Mouse (Mus musculus): ENCODE data around the gene Zfp652.
"Not testable (repeated sequence)": the region's sequence is repeated elsewhere in the genome, so short reads cannot be mapped to it uniquely, and the experiment has no call there.

Zfp652 gene

DNA sequence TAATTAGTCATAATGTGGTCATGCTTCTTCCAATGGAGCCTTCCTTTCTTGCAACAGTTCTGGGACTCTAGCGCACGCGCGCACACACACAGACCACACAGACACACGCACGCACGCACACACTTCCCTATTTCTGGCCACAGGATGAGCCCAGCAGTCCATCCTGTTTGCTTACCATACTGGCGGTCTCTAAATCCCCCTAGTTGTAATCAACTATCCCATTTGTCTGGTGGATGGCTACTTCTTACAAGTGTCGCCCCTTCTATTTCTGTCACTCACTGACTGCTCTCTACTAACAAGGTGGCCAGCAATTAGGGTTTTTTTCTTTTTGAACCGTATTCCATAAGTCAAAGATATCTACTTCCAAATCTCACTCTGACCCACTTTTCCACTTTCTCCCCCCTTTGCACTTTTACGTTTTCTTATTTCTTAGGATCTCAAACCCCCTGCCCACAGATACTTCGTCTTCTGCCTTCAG is 349 bp upstream of the Zfp652 start:
- DNase-seq (ENCODE audit: low spot score): peak; percentile 34

DNA sequence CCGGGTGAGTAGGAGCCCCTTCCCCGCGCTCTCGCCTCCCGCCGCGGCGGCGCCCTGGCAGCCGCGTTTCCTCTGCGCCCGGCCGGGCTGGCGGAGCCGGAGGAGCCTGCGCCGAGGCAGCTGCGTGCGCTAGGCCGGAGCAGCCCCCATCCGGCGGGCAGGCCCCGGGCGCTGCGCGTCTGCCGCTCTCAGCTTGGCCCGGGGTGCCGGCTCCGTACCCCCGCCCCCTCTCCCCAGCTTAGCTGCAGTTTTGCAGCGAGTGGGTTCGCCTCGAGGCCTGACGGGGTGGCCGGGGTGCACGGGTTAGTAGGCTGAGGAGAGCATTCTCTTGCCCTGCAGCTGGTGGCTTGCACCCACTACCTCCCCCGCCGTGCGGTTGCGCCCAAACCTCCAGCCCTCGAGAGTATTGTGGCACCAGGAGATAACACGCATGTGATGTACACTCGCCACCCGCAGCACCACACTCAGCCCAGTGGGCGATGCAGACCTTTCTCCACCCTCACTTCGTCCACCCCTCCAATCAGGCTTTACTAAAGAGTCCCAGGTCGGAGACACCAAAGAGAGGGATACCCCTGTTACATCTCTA is 845 bp downstream of the Zfp652 start:
- peak; percentile 55 for DNase-seq (ENCODE audit: low spot score)

DNA sequence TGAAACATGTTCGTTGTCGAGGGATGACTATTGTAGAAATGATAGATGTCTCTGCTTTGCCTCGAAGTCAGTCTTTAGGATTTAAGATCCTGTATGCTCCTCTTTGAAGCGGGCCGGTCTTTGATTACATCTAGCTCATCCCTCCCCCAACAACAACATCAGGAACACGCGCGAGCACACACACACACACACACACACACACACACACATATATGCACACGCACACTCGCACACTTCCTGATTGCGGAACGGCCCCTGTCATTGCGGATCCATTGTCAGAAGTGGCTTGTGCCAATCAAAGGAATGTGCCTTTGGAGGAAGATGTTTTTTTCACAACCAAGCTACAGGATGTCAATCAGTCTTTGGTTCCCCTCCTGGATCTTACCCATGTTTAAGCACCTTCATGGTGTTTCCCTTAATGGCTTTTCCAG is 1.4 kb downstream of the Zfp652 start:
- DNase-seq (ENCODE audit: low spot score): peak; percentile 33

DNA sequence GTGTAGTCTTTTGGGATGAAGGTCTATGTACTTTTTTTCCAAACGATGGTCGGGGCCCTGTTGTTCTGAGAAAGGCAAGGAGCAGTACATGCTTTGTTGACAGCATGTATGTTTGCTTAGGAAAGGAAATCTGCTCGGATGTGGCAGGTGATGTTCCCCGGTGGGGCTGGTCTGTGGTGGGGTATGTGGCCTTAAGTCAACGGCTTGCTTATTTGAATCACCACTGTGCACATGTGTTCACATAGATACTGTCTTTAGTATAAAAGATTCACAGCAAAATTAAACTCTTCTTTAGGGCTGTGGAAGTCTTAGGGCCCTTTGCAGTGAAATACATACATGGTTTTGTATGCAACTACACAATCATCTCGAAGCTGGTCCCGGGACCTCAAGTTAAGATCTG is 1.9 kb downstream of the Zfp652 start:
- DNase-seq (ENCODE audit: low spot score): no peak

DNA sequence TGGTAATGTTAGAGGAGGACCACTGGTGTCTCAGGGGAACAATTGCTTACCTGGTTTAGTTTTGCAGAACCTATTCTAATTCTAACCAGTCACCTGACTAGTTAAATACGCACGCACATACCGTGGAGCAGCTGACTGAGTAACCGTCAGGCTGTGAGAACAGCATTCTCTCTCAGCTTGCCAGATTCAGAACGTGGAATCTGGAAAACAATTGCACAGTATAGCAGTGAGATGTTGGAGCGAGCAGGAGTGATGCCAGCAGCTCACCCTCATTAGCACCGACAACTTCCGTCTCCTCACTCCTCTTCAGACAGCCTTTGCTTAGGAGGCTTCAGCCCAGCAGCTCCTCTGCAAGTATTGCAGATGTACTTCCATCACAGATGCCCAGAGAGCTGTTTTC is 3.7 kb downstream of the Zfp652 start:
- no peak for DNase-seq (ENCODE audit: low spot score)

DNA sequence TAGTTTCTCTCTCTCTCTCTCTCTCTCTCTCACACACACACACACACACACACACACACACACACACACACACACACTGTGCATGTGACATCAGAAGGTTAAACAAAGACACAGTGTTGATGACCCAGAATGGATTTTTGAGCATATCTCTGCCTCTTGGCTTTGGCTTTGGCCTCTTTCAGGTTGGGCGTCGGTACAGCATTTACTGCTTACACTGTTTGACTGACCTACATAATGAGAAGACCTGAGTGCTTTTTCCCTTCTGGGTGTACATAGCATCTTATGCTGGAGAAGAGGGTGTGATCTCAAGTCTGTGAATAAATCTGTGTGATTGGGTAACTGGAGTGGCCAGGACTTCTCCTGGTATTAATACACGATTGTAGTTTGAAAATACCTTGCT is 6.9 kb downstream of the Zfp652 start:
- DNase-seq (ENCODE audit: low spot score): no peak

DNA sequence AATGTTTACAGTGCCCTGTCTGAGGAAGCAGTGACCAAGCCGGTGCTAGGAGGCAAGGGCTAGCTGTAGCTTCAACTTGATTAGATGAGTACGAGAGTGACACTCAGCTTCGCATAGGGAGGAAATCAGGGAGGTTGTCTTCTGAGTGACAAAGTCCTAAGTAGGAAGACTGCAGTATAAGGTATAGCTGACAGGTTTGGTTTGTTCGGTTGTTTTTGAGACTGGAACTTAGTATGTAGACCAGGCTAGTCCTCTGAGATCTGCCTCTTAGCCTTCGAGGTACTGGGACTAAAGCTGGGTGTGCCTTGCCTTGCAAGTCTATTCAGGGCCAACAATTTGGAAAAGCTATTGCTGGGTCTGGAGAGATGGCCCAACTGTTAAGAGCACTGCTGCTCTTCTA is 10.8 kb downstream of the Zfp652 start, which contains the start of gene B130006D01Rik:
Gene B130006D01Rik (plus strand): TSS at position 301 of the 400 bp plus-strand sequence.
- DNase-seq (ENCODE audit: low spot score): no peak

DNA sequence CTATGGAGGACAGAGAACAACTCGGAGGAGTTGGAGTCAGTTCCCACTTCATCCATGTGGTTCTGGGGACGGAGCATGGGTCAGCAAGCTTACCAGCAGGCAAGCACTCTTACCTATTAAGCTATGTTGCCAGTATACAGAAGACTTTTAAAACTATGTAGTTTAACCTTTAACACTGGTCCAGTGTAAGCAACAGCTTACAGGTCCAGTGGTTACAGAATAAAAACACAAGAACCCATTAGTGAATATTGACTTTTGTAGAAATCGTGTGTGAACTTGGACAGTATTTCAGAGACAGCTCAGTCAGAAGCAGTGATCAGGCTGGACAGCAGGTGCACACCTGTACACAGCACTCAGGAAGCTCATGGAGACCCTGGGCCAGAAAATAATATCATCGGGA is 12.0 kb downstream of the Zfp652 start:
- no peak for DNase-seq (ENCODE audit: low spot score)

DNA sequence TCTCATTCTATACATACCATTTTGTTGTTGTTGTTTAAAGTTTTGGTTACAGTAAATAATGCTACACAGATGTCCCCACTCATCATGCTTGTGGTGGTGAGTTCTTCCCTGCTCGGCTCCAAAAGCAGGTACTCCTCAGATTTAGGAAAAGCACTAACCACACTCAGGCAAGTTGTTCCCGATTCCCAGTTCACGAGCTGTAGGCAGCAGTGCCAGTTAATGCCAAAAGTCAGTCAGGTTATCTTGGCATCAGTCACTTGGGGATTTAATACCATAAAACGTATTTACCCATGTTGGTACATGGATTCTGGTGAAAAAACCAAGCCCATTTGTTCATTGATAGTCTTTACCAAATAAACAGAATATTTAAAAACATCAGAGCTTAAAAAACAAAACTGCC is 13.7 kb downstream of the Zfp652 start:
- DNase-seq (ENCODE audit: low spot score): no peak

DNA sequence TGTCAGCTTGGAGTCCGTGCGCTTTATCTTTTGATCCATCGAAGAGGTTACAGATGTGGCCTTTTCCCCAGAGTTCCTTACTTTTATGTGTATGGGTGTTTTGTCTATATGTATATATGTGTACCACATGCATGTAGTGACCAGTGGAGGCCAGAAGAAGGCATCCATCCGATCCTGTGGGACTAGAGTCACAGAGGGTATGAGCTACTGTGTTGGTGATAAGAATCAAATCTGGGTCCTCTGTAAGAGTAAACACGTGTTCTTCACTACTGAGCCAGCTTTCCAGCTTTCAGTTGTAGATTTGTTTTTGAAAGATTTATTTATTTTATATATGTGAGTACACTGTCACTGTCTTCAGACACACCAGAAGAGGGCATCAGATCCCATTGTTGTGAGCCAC is 15.5 kb downstream of the Zfp652 start:
- no peak for DNase-seq (ENCODE audit: low spot score)

DNA sequence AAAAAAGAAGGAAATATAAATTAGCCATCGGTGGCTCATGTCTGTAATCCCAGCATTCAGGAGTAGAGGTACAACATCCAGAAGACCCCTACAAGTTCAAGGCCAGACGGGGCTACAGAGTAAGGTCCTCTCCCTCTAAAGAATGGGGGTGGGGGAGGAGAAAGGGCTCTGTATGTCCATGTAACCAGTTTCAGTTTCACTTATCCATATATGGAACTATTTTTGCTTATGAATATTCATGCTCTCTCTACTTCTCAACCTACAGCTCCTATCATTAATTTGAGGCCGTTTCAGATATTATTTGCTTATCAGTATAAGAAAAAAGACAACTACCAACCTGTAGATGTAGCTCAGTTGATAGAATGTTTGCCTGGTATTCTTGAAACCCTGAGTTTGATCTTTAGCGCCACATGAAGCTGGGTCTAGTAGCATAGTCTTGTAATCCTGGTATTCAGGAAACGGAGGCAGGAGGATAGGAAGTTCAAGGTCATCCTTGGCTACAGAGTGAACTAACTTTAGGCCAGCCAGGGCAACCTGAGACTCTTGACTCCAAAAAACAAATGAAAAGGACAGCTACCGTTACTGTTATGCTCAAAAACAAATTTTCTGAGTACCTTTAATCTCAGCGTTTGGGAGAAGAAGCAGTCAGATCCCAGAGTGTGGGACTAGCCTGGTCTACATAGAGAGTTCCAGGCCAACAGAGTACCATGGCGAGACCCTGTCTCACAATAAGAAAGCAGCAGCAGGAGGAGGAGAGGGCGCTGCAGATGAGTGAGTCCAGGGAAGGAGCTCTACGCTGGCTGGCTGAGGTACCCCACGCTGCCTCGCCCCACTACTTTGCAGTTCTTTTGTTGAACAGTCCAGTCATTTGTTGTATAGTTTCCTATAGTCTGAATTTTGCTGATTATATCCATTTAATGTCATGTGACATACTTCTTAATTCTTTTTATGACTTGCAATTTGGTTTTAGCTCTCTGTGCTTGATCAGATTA is 16.7 kb downstream of the Zfp652 start:
- DNase-seq (ENCODE audit: low spot score): no peak

DNA sequence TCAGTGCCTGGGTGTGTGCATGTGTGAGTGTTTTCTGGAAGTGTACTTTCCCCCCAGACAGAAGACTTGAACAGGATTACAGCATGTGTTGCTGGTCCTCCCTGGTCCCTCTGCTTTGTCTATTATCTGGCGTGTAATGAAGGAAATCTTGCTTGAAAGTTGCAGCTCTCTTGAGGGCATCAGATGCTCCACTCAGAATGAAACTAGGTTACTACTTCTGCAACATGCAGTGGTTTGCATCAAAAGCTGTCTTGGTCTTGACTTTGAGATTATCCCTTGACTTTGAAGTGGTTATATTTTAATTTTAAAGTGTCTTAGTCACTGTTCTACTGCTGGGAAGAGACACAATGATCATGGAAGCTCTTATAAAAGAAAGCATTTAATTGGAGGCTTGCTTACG is 22.0 kb downstream of the Zfp652 start:
- no peak for DNase-seq (ENCODE audit: low spot score)

DNA sequence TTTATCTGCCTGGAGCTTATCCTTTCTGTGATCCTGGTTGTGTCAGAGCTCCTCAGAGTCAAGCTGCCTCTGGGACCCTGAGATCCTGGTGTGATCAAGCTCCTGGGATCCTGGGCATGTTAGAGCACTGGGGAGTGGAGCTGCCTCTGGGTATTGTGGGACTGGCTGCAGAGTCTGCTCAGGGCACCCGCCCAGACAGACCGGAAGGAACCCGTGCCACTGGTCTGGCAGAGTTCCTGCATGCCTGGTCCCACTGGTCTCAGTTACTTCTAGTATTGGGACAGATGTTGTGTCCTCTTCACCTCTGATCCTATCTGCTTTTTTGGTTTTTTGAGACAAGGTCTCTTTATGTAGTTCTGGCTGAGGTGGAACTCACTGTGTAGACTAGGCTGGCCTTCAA is 25.3 kb downstream of the Zfp652 start:
- no peak for DNase-seq (ENCODE audit: low spot score)

DNA sequence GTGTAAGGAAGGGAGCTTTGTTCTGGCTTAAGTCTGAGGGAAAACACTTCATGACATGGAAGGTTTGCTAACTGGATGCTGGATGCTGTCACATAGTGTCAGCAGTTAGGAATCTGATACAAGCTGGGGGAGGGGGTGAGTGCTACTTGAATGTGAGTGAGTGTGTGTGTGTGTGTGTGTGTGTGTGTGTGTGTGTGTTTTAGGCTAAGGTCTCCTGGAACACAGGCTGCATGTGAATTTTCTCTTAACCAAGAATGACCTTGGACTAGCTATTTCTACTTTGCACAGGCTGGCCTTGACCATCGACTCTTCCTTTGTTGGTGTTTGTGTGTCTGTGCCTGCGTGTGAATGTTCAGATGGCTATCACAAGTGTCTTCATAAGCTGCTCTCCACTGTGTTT is 32.0 kb downstream of the Zfp652 start:
- no peak for DNase-seq (ENCODE audit: low spot score)

DNA sequence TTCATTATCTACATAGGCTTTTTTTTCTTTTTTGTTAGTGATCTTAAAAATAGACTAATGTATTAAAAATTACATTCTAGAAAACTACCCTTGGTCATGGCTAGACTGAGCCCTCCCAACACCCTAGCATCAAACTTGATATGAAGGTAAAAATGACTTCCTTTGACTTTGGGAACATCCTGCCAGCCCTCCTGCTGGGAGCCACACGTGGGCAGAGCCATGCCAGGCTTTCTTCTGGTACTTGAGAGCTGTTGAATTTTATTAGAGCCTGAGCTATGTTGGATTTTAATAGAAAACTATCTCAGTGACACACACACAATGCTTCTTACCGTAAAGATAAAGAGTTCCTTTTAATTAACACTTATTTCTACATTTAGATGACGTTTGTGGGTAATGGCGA is 34.3 kb downstream of the Zfp652 start:
- no peak for DNase-seq (ENCODE audit: low spot score)

DNA sequence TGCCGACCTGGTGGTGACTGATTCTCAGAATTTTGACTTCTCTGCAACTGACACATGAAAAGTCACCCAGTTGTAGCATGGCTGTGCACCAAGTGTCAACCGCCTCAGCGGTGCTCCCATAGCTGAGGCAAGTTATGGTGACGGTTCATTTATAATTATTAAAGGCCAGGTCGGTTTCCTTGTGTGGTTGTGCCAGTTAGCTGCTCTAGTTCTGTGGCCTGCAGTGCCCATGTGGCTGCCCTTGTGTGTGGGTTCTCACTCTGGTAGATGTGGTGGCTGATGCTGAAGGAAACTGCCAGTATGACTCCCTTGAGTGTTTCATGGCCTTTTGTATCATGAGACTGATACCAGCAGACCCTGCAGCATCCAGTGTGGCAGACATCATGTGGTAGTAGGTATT is 35.9 kb downstream of the Zfp652 start:
- DNase-seq (ENCODE audit: low spot score): no peak

DNA sequence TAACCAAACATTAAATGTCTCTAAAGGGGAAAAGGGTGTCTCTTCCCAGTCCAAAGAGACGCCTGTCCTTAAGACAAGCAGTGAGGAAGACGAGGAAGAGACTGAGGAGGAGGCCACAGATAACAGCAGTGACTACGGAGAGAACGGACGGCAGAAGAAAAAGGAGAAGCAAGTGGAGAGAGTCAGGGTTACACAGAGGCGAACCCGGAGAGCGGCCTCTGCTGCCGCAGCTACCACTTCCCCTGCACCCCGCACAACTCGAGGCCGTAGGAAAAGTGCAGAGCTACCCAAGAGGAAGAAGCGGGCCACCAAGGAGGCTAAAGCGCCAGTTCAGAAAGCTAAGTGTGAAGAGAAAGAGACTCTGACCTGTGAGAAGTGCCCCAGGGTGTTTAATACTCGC is 37.1 kb downstream of the Zfp652 start:
- DNase-seq (ENCODE audit: low spot score): no peak

DNA sequence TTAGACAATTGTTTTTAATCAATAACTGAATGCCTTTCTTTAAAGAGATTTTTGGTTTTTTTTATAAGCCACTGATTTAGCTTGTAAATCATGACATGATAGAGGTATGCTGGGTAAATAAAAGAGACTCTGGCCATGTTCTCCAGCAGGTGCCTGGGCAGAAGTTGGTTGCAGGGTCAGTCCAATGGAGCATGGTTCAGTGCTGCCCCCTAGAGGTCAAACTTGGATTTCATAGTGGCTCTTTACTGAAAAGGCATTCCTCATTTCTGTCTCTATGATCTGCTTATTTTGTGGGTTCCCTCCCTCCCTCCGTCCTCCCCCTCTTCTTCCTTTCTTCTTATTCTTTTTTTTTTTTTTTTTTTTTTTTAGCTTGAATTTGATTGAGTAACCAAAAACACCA is 38.5 kb downstream of the Zfp652 start:
- peak; percentile 82 for DNase-seq (ENCODE audit: low spot score)

DNA sequence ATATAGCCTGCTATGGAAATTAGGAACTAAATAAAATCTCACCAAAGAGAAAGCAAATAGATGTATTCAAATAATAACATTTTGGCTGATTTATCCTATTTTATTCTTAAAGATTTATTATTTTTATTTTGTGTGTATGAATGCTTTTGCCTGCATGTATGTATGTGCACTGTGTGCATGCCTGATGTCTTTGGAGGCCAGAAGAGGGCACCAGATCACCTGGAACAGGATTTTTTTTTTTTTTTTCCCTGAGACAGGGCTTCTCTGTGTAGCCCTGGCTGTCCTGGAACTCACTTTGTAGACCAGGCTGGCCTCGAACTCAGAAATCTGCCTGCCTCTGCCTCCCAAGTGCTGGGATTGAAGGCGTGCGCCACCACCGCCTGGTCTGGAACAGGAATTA is 42.7 kb downstream of the Zfp652 start:
- DNase-seq (ENCODE audit: low spot score): not testable (repeated sequence)

DNA sequence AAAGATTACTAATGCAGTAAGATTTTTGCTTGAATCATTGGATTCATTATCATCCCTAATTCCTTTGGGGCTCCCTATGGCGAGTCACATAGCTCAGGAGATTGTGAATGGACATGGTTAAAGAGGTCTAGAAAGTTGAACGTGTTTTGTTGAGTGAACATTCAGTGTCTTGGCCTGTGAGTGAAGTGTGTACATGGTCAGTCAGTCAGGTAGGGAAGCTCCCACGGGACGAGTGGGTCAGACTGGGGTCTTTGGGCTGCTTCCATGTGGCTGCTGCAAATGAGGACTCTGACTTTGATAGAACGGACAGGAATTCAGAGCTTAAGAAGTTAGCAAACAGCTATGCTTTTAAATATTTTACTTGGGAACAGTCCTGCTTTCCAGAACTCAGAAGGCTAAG is 48.0 kb downstream of the Zfp652 start:
- DNase-seq (ENCODE audit: low spot score): no peak

DNA sequence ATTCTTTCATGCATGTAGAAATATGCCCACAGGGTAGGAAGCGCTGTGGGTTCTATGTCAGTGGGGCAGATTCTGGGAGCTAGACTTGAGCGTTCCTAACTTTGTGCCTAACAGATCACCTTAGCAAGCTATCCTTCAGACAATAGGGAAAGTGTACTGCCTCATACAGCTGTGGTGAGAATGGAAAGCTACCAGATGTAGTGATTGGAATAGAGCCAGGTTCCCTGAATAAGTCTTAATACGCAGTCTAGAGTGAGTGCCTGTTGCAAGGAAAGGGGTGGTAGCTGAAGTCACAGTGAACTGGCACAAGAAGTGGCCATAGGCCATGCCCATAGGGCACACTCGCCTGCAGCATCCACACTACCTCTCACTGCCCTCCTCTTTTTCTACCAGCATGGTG is 50.5 kb downstream of the Zfp652 start:
- no peak for DNase-seq (ENCODE audit: low spot score)

DNA sequence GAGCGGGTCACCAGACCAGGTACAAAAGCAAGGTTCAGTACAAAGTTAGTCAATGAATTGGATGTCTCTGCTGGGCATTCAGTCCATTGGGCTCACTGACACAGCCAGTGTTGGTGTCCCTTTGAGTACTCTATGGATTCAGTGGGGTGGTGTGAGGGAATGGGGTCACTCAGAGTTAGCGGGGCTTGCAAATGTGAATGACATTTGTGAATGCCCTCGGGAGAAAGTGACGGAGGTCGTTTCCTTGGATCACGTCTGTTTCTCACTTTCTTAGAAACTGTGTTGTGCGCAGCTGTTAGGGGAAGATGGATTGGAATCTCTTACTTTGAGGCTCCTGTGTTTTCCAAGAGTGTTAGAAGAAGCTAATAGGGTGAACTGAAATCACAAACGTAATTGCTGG is 52.3 kb downstream of the Zfp652 start:
- DNase-seq (ENCODE audit: low spot score): no peak

DNA sequence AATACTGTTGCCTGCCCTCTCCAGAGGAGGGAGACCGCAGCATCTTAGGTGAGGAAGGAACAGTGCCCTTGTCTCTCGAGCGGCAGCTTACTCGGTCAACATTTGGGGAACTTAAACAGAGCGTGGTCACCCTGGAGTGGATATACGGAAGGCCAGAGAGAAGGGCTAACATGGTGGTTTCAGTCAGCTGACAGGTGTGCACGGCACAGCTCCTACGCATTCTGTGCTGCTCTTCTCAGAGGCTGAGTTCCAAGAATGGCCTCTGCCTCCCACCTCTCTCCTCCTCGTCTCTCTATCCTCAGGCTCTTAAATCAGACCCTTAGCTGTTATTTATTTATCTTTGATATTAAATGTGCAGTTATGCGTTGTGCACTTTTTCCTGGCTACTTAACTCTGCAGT is 52.9 kb downstream of the Zfp652 start:
- DNase-seq (ENCODE audit: low spot score): no peak

Measured in embryo, embryonic 10 days (tissue).